Mouse (Mus musculus) liver, embryonic 14.5 days (tissue): ENCODE results near the gene Fbxl17.

Experiments used
- CTCF ChIP-seq: IDR thresholded peaks from 2 replicates; pipeline ENCODE4 v1.5.1; 2016; ENCODE audit warnings: antibody characterized with exemption, low read depth, control low read depth
- EP300 ChIP-seq: IDR thresholded peaks from 2 replicates; pipeline ENCODE4 v1.6.1; 2016; ENCODE audit warnings: antibody characterized with exemption, low read depth

DNA sequence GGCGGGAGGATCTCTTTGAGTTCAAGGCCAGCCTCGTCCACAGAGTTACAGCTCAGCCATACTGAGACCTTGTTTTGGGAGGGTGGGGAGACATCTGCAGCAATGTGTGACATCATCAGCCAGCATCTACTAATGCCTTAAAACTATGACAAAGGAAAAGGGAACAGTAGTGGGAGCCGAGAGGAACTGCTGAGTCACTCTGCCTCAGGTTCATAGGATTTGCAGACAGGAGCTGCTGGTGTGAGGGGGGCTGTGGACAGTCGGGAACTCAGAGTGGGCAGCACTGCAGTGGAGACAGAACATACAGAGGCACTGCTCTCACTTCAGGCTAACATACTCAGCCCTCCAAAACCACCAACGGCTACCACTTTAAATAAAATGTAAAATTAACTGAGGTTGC, 77.1 kb downstream of the Fbxl17 start:
- TF ChIP-seq CTCF (no peak), EP300 (no peak)
